Mouse (Mus musculus): Measurements from ENCODE around the gene Leng9. TPM values are rescaled to one million over a fixed set of nuclear protein-coding genes. Genes with fewer than 3 reads are reported as not detected.
A peak's percentile ranks its signal among the peaks of the same experiment; 100 is the strongest.

Gene Leng9
- polyA plus RNA-seq, 1 experiment from 2014 or later, result 1.9 TPM

- peaks cover 11% of the 10 kb centered on the region for H3K27me3 ChIP-seq (ENCODE audit: control insufficient read depth, insufficient read depth, low read length)
- H3K9me3 ChIP-seq (ENCODE audit: control insufficient read depth, low read length), result no peaks in the 10 kb centered on the region
- H3K4me3 ChIP-seq (ENCODE audit: low read depth, low read length), result no peak overlapping the region
- DNase-seq (ENCODE audit: low spot score) (no peak), ATAC-seq (ENCODE audit: low FRiP score) (no peak)
- H3K4me1 ChIP-seq (replicated peaks; ENCODE audit: control insufficient read depth, insufficient read depth, low read length), result peaks cover 5% of the 10 kb centered on the region; the same call in 1 of the 2 replicates
- H3K36me3 ChIP-seq (ENCODE audit: control insufficient read depth, insufficient read depth, low read length), result peaks cover 34% of the 10 kb centered on the region
- no peak overlapping the region for H3K27ac ChIP-seq (ENCODE audit: low read depth, low read length)
- no peak overlapping the region for H3K4me2 ChIP-seq (replicated peaks; ENCODE audit: low read depth, low read length)
- no peak overlapping the region for H3K9ac ChIP-seq (ENCODE audit: low read depth, low read length)
- WGBS, result 94% methylated on average over 21 of the region's 23 CpGs
These were observed 3.7 kb downstream of the Leng9 start for GRCm38 (mm10) chr7:4146241-4147180.

- H3K27me3 ChIP-seq (ENCODE audit: control insufficient read depth, insufficient read depth, low read length), result peaks cover 3% of the 10 kb centered on the region
- H3K9ac ChIP-seq (ENCODE audit: low read depth, low read length), result no peak overlapping the region
- WGBS, result 74% methylated on average over 6 of the region's 6 CpGs
- H3K4me2 ChIP-seq (replicated peaks; ENCODE audit: low read depth, low read length), result no peak overlapping the region
- ATAC-seq (ENCODE audit: low FRiP score), result no peak
- DNase-seq (ENCODE audit: low spot score), result peak; percentile 76
- H3K4me3 ChIP-seq (ENCODE audit: low read depth, low read length), result no peak overlapping the region
- no peak overlapping the region for H3K27ac ChIP-seq (ENCODE audit: low read depth, low read length)
- peaks cover 42% of the 10 kb centered on the region for H3K36me3 ChIP-seq (ENCODE audit: control insufficient read depth, insufficient read depth, low read length)
- H3K4me1 ChIP-seq (replicated peaks; ENCODE audit: control insufficient read depth, insufficient read depth, low read length), result peaks cover 5% of the 10 kb centered on the region; the same call in 1 of the 2 replicates
- H3K9me3 ChIP-seq (ENCODE audit: control insufficient read depth, low read length), result no peaks in the 10 kb centered on the region
These were observed 4.5 kb downstream of the Leng9 start for GRCm38 (mm10) chr7:4145552-4146190.

- WGBS, result 95% methylated on average over 20 of the region's 20 CpGs
- Histone ChIP-seq H3K9me3 (ENCODE audit: control insufficient read depth, low read length) (no peaks in the 10 kb centered on the region), H3K4me1 (replicated peaks; ENCODE audit: control insufficient read depth, insufficient read depth, low read length) (peaks cover 5% of the 10 kb centered on the region; the same call in 1 of the 2 replicates)
These were observed 5.2 kb downstream of the Leng9 start for GRCm38 (mm10) chr7:4144766-4145551.

GRCm38 (mm10) chr7:4144046-4144445 is 6.1 kb downstream of the Leng9 start:
- 94% methylated on average over 13 of the region's 13 CpGs for WGBS
- no peak for ATAC-seq (ENCODE audit: low FRiP score)
- Histone ChIP-seq H3K4me3 (ENCODE audit: low read depth, low read length) (no peak overlapping the region), H3K27ac (ENCODE audit: low read depth, low read length) (no peak overlapping the region), H3K9ac (ENCODE audit: low read depth, low read length) (no peak overlapping the region), H3K9me3 (ENCODE audit: control insufficient read depth, low read length) (no peaks in the 10 kb centered on the region), H3K4me2 (replicated peaks; ENCODE audit: low read depth, low read length) (no peak overlapping the region), H3K36me3 (ENCODE audit: control insufficient read depth, insufficient read depth, low read length) (peaks cover 49% of the 10 kb centered on the region), H3K27me3 (ENCODE audit: control insufficient read depth, insufficient read depth, low read length) (no peaks in the 10 kb centered on the region), H3K4me1 (replicated peaks; ENCODE audit: control insufficient read depth, insufficient read depth, low read length) (peaks cover 5% of the 10 kb centered on the region; the same call in 1 of the 2 replicates)
- DNase-seq (ENCODE audit: low spot score), result no peak

More at GRCm38 (mm10) chr7:4144766-4145551, 5.2 kb downstream of the Leng9 start:
- H3K36me3 ChIP-seq (ENCODE audit: control insufficient read depth, insufficient read depth, low read length), result peaks cover 42% of the 10 kb centered on the region
- no peak overlapping the region for H3K4me2 ChIP-seq (replicated peaks; ENCODE audit: low read depth, low read length)
- H3K27me3 ChIP-seq (ENCODE audit: control insufficient read depth, insufficient read depth, low read length), result no peaks in the 10 kb centered on the region
- no peak overlapping the region for H3K9ac ChIP-seq (ENCODE audit: low read depth, low read length)
- ATAC-seq (ENCODE audit: low FRiP score), result no peak
- no peak overlapping the region for H3K27ac ChIP-seq (ENCODE audit: low read depth, low read length)
- H3K4me3 ChIP-seq (ENCODE audit: low read depth, low read length), result no peak overlapping the region
- no peak for DNase-seq (ENCODE audit: low spot score)

- Histone ChIP-seq H3K9ac (ENCODE audit: low read depth, low read length) (no peak overlapping the region), H3K4me2 (replicated peaks; ENCODE audit: low read depth, low read length) (no peak overlapping the region), H3K36me3 (ENCODE audit: control insufficient read depth, insufficient read depth, low read length) (peaks cover 51% of the 10 kb centered on the region), H3K9me3 (ENCODE audit: control insufficient read depth, low read length) (no peaks in the 10 kb centered on the region), H3K4me3 (ENCODE audit: low read depth, low read length) (no peak overlapping the region), H3K4me1 (replicated peaks; ENCODE audit: control insufficient read depth, insufficient read depth, low read length) (peaks cover 2% of the 10 kb centered on the region; the same call in 1 of the 2 replicates), H3K27me3 (ENCODE audit: control insufficient read depth, insufficient read depth, low read length) (no peaks in the 10 kb centered on the region), H3K27ac (ENCODE audit: low read depth, low read length) (no peak overlapping the region)
- no peak for ATAC-seq (ENCODE audit: low FRiP score)
- WGBS, result 96% methylated on average over 18 of the region's 19 CpGs
- no peak for DNase-seq (ENCODE audit: low spot score)
These were observed 6.7 kb downstream of the Leng9 start for GRCm38 (mm10) chr7:4143506-4143905.

GRCm38 (mm10) chr7:4142796-4143445 is 7.3 kb downstream of the Leng9 start:
- no peaks in the 10 kb centered on the region for H3K27me3 ChIP-seq (ENCODE audit: control insufficient read depth, insufficient read depth, low read length)
- H3K36me3 ChIP-seq (ENCODE audit: control insufficient read depth, insufficient read depth, low read length), result peaks cover 51% of the 10 kb centered on the region
- 95% methylated on average over 10 of the region's 10 CpGs for WGBS
- no peak overlapping the region for H3K9ac ChIP-seq (ENCODE audit: low read depth, low read length)
- H3K27ac ChIP-seq (ENCODE audit: low read depth, low read length), result no peak overlapping the region
- no peak overlapping the region for H3K4me3 ChIP-seq (ENCODE audit: low read depth, low read length)
- H3K4me2 ChIP-seq (replicated peaks; ENCODE audit: low read depth, low read length), result no peak overlapping the region
- H3K9me3 ChIP-seq (ENCODE audit: control insufficient read depth, low read length), result no peaks in the 10 kb centered on the region
- no peak for ATAC-seq (ENCODE audit: low FRiP score)
- no peak for DNase-seq (ENCODE audit: low spot score)
- peaks cover 1% of the 10 kb centered on the region; the same call in 1 of the 2 replicates for H3K4me1 ChIP-seq (replicated peaks; ENCODE audit: control insufficient read depth, insufficient read depth, low read length)

GRCm38 (mm10) chr7:4141648-4142325 is 8.4 kb downstream of the Leng9 start:
- WGBS, result 97% methylated on average over 6 of the region's 6 CpGs
- no peak overlapping the region for H3K27ac ChIP-seq (ENCODE audit: low read depth, low read length)
- peaks cover 46% of the 10 kb centered on the region for H3K36me3 ChIP-seq (ENCODE audit: control insufficient read depth, insufficient read depth, low read length)
- no peaks in the 10 kb centered on the region for H3K9me3 ChIP-seq (ENCODE audit: control insufficient read depth, low read length)
- DNase-seq (ENCODE audit: low spot score) (no peak), ATAC-seq (ENCODE audit: low FRiP score) (no peak)
- no peak overlapping the region for H3K4me3 ChIP-seq (ENCODE audit: low read depth, low read length)
- H3K4me1 ChIP-seq (replicated peaks; ENCODE audit: control insufficient read depth, insufficient read depth, low read length), result peaks cover 3% of the 10 kb centered on the region; the same call in 1 of the 2 replicates
- H3K4me2 ChIP-seq (replicated peaks; ENCODE audit: low read depth, low read length), result no peak overlapping the region
- H3K9ac ChIP-seq (ENCODE audit: low read depth, low read length), result no peak overlapping the region
- H3K27me3 ChIP-seq (ENCODE audit: control insufficient read depth, insufficient read depth, low read length), result no peaks in the 10 kb centered on the region

Measured in hindbrain, embryonic 11.5 days (tissue).